Mouse (Mus musculus): ENCODE measurements around the gene Hdgf.

GRCm38 (mm10) chr3:87886416-87886815 is 19.7 kb upstream of the Hdgf start:
- TF ChIP-seq GATA1 (IDR thresholded peaks at IDR 0.05; ENCODE audit: borderline replicate concordance, low read length) (no peak), FLI1 (IDR thresholded peaks at IDR 0.05; ENCODE audit: low read length) (no peak)
